Mouse (Mus musculus) urinary bladder, adult 2 months (tissue): ENCODE measurements around the gene Zfy1. TPM values are rescaled to one million over a fixed set of nuclear protein-coding genes. Genes with fewer than 3 reads are reported as not detected.
"Not testable (repeated sequence)": the region's sequence is repeated elsewhere in the genome, so short reads cannot be mapped to it uniquely, and the experiment has no call there.

Source experiments
- DNase-seq: peaks from one replicate; pipeline ENCODE4 v3.0.0; 2022; ENCODE audit warnings: low spot score
- polyA plus RNA-seq: library from polyadenylated mRNA; depleted of rRNA; stranded (reverse); fragments of >200 nt; gene quantifications from 2 replicates; pipeline ENCODE4 v1.2.3, GENCODE M21; 2012; rRNA removed

Zfy1 gene
- not detected in 2 replicates for polyA plus RNA-seq

- DNase-seq: not testable (repeated sequence)
Measured at GRCm38 (mm10) chrY:797309-797708, at the start of gene Zfy1. Gene Zfy1 (minus strand): TSS chrY:797409.

DNA sequence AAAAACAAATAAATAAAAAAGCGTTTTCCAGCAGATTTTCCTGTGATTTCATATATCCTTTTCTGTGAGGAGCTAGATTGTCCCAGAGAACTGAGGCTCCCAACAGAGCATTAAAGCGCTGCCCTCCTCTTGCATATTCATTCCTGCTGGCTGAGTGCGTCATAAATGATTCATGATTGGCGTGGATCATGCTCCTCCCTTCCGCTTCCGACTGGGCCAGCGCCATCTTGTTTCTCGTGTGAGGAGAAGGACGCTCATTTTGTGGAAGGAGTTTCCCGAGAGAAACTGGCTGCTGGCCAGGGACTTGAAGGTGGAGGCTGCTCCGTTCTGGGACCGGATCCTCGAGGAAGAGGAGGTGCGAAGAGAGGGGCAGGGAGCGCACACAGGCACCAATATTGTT lies 21.2 kb upstream of the Zfy1 start, which contains the start of gene Uba1y:
Gene Uba1y, plus strand, starts transcription at position 254 of the 400 bp plus-strand sequence.
- DNase-seq: no peak

GRCm38 (mm10) chrY:808991-809661 lies 11.9 kb upstream of the Zfy1 start:
- DNase-seq: no peak

Other genes starting within 250 kb of the Zfy1 start
- 0.03 TPM in 1 of 2 replicates, not detected in the other for gene Uba1y, start 21.2 kb upstream of the Zfy1 start, polyA plus RNA-seq
- gene Kdm5d, start 100.4 kb upstream of the Zfy1 start, polyA plus RNA-seq: 6.9 and 9.3 TPM in 2 replicates
- 29.0 and 41.1 TPM in 2 replicates for gene Eif2s3y, start 213.1 kb upstream of the Zfy1 start, polyA plus RNA-seq